Mouse (Mus musculus) heart, embryonic 16.5 days (tissue): ENCODE data around the gene Gabra6. TPM values are rescaled to one million over a fixed set of nuclear protein-coding genes. Genes with fewer than 3 reads are reported as not detected.

ENCODE experiments used
- ATAC-seq: fragments of 200-750 bp; cut with Nextera tagmentation; replicated peaks from 2 replicates; pipeline ENCODE4 v1.8.0; 2017; ENCODE audit warnings: moderate number of reproducible peaks; ENCODE audit not compliant: insufficient read depth, low FRiP score; ENCODE audit errors: extremely low read depth
- H3K27ac ChIP-seq: fragments of 300-500 bp; sonication (generic); 2 replicates; pipeline ENCODE4 v1.5.1; 2014; ENCODE audit warnings: mild to moderate bottlenecking, low read length, control low read depth, moderate library complexity
- H3K27me3 ChIP-seq: fragments of 300-500 bp; sonication (generic); 2 replicates; pipeline ENCODE4 v1.6.1; 2014; ENCODE audit warnings: low read length, mixed read lengths; ENCODE audit not compliant: control insufficient read depth, insufficient read depth
- H3K36me3 ChIP-seq: fragments of 300-500 bp; sonication (generic); 2 replicates; pipeline ENCODE4 v1.6.1; 2014; ENCODE audit not compliant: control insufficient read depth, insufficient read depth
- H3K4me1 ChIP-seq: fragments of 300-500 bp; sonication (generic); 2 replicates; pipeline ENCODE4 v1.6.1; 2014; ENCODE audit warnings: low read length, mixed read lengths; ENCODE audit not compliant: control insufficient read depth, insufficient read depth
- H3K4me2 ChIP-seq: fragments of 300-500 bp; sonication (generic); 2 replicates; pipeline ENCODE4 v1.6.1; 2014; ENCODE audit warnings: low read depth, mild to moderate bottlenecking, control low read depth, low read length
- H3K4me3 ChIP-seq: fragments of 300-500 bp; sonication (generic); 2 replicates; pipeline ENCODE4 v1.5.1; 2014; ENCODE audit warnings: mild to moderate bottlenecking, control low read depth, low read length
- H3K9ac ChIP-seq: fragments of 300-500 bp; sonication (generic); 2 replicates; pipeline ENCODE4 v1.6.1; 2014; ENCODE audit warnings: low read length, control low read depth
- H3K9me3 ChIP-seq: fragments of 300-500 bp; sonication (generic); replicated peaks from 2 replicates; pipeline ENCODE4 v1.6.1; 2016; ENCODE audit warnings: low read length; ENCODE audit not compliant: control insufficient read depth
- WGBS: fragments of 180-500 bp; shearing (Covaris S2); extraction: QIAGEN DNeasy Blood & Tissue Kit; methylation state at CpG from one replicate; pipeline ENCODE4 v1.1.7; 2014; 5-methylcytosine and 5-hydroxymethylcytosine counted together
- polyA plus RNA-seq: library from polyadenylated mRNA; unstranded; fragments of >200 nt; fragmentation: Nextera tagmentation; extraction: Ambion mirVana; gene quantifications from 2 replicates; pipeline ENCODE4 v1.2.1, GENCODE M21; 2015

Gene Gabra6
- polyA plus RNA-seq: not detected in 2 replicates

DNA sequence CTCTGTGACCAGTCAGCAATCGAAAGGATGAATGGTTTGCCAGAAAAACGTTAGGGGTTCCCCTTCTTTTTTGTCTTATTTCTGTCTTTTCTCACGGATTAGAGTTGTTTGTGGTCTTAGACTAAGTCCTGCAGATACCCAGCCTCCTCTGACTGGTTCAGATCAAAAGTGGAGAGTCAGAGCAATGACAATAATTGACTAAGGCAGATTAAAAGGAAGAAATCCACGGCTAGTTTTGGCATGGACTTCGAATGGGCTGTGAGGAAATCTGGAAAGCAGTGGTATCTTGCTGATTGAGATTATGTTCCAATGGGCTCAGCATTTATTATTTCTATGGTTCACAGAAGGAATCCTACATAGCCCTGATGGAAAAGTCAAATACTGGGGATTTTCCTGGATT, at the start of gene Gabra6:
Gene Gabra6, minus strand, starts transcription at position 191 of the 400 bp plus-strand sequence.
- H3K27ac ChIP-seq: no peak within 1 kb of the TSS
- H3K4me3 ChIP-seq: no peak within 1 kb of the TSS
- 46% methylated on average over 5 of the region's 5 CpGs for WGBS
- H3K4me2 ChIP-seq: no peak within 1 kb of the TSS
- H3K4me1 ChIP-seq: no peaks in the 10 kb centered on the region
- no peaks in the 10 kb centered on the region for H3K27me3 ChIP-seq
- no peak for ATAC-seq
- H3K36me3 ChIP-seq: no peaks in the 10 kb centered on the region
- H3K9ac ChIP-seq: no peak within 1 kb of the TSS
- no peaks in the 10 kb centered on the region for H3K9me3 ChIP-seq

DNA sequence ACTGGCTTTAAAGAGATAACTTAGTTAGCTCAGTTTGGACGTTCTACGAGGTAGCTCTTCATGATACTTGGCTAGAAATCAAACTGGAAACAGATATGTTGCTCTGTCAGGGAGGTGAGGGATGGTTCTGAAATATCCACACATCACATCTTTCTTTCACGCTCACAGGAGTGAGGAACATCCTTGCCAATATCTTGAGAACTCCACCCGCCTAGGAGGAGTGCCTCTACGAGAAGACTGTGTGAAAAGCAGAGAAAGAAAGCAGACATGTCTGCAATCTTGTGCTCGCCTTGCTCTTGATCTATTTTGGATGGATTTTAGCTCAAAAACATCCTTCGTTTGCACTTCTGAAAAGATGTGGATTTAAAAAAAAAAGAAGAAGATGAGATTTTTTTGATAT, 44.7 kb upstream of the Gabra6 start:
- H3K9ac ChIP-seq: no peak overlapping the region
- H3K4me3 ChIP-seq: no peak overlapping the region
- H3K36me3 ChIP-seq: no peaks in the 10 kb centered on the region
- no peaks in the 10 kb centered on the region for H3K4me1 ChIP-seq
- 60% methylated on average over 7 of the region's 7 CpGs for WGBS
- no peak overlapping the region for H3K4me2 ChIP-seq
- no peak overlapping the region for H3K27ac ChIP-seq
- ATAC-seq: no peak
- no peaks in the 10 kb centered on the region for H3K9me3 ChIP-seq
- H3K27me3 ChIP-seq: no peaks in the 10 kb centered on the region

DNA sequence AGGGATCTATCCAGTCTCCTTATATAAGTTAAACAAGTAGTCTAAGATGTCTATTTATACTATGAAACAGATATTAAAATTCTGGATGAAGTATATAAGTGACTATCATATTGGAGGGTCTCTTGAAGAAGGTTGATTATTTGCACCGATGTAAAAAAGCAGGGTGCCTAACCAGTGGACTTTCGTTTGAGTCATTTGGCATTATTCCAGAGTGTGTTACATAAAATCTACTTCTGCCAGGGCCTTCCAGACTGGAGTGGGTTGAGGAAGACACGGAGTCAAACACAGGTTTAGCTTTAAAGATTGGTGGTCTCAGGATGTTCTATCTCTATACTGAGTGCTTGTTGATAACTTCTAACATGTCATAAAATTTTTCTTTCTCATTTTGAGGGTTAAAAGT, 11.2 kb upstream of the Gabra6 start:
- H3K4me3 ChIP-seq: no peak overlapping the region

DNA sequence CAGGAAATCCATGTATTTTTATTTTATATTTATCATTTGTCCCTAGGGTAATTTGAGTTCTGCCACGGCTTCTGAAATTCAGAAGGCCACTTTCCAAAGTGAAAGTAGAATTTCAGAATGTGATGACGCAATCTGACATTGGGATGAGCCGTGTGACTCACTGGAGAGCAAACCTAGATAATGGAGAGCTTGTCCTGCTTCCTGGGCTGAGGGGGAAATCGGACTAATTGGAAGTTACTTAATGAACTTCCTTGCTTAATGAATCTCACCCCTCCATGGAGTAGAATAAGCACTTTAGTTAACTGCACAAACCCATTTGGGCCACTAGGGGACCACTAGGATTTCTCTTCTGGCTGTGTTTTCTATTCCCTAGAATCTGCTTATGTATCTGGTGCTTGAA, 5.4 kb upstream of the Gabra6 start:
- Histone ChIP-seq H3K4me1 (no peaks in the 10 kb centered on the region), H3K36me3 (no peaks in the 10 kb centered on the region), H3K9ac (no peak overlapping the region), H3K27me3 (no peaks in the 10 kb centered on the region), H3K4me3 (no peak overlapping the region), H3K27ac (no peak overlapping the region), H3K4me2 (no peak overlapping the region), H3K9me3 (no peaks in the 10 kb centered on the region)
- WGBS: 55% methylated on average over 4 of the region's 4 CpGs
- no peak for ATAC-seq

More for the DNA sequence above, 11.2 kb upstream of the Gabra6 start:
- no peak overlapping the region for H3K9ac ChIP-seq
- no peaks in the 10 kb centered on the region for H3K9me3 ChIP-seq
- 76% methylated on average over 3 of the region's 3 CpGs for WGBS
- H3K36me3 ChIP-seq: no peaks in the 10 kb centered on the region
- no peak overlapping the region for H3K4me2 ChIP-seq
- no peaks in the 10 kb centered on the region for H3K27me3 ChIP-seq
- H3K4me1 ChIP-seq: no peaks in the 10 kb centered on the region
- no peak for ATAC-seq
- H3K27ac ChIP-seq: no peak overlapping the region

DNA sequence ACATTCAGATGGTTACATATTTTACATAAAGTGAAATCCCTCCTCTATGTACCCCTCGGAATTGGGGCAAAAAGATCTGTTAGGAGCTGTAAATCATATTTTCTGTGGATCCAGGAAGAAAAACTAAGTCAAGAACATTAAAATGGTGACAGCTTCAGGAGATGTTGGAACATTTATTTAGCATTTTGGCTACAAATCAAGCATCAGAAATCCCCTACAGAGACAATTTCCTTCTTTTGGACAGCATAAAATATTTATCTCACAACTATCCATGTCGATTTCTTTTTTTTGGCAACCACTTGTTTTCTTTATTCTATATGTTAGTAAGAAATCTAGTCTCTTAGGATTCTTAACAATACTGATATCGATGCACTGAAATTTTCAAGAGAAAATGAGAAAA, 688 bp upstream of the Gabra6 start:
- Histone ChIP-seq H3K27ac (no peak overlapping the region), H3K4me2 (no peak overlapping the region), H3K9me3 (no peaks in the 10 kb centered on the region), H3K27me3 (no peaks in the 10 kb centered on the region), H3K4me1 (no peaks in the 10 kb centered on the region), H3K9ac (no peak overlapping the region), H3K4me3 (no peak overlapping the region), H3K36me3 (no peaks in the 10 kb centered on the region)
- ATAC-seq: no peak
- 62% methylated on average over 3 of the region's 3 CpGs for WGBS

DNA sequence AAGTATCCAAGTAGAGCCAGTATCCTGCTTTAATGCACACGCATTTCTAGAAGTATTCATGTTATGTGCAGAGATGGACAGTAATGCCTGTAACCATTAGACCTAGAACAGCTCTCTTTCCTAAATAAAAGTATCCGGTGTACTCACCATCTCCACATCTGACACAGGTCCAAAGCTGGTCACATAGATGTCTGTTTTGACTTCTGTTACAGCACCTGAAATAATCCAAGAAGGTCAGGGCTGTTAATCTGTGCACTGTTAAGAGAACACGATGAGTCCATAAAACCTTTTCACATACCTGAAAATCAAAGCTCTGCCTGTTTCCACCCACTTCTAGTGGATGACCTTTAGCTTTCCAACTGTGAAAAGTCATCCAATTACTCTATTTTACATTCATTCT, 1.4 kb downstream of the Gabra6 start:
- ATAC-seq: no peak
- Histone ChIP-seq H3K4me3 (no peak overlapping the region), H3K4me1 (no peaks in the 10 kb centered on the region), H3K27me3 (no peaks in the 10 kb centered on the region), H3K27ac (no peak overlapping the region), H3K9ac (no peak overlapping the region), H3K9me3 (no peaks in the 10 kb centered on the region), H3K4me2 (no peak overlapping the region), H3K36me3 (no peaks in the 10 kb centered on the region)
- 82% methylated on average over 3 of the region's 3 CpGs for WGBS

DNA sequence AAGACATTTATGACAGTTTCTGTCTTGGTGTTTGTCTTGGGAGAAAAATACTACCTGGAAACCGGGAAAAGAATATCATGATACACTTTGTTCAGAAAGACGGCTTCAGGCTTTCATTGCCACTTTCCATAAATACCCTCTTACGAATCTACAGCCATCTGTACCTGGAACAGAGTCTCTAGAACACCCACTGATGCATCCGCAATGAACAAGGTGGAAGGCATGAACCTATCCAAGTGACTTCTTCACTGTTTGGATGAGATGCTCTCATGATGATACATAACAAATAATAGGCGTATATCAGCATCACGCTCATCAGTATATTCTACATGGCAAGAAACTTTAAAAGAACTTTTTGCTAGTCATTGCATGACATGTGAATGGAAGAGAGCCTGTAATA, 1.8 kb downstream of the Gabra6 start:
- Histone ChIP-seq H3K27me3 (no peaks in the 10 kb centered on the region), H3K27ac (no peak overlapping the region), H3K36me3 (no peaks in the 10 kb centered on the region), H3K4me3 (no peak overlapping the region), H3K4me2 (no peak overlapping the region), H3K4me1 (no peaks in the 10 kb centered on the region), H3K9me3 (no peaks in the 10 kb centered on the region), H3K9ac (no peak overlapping the region)
- no peak for ATAC-seq
- WGBS: 84% methylated on average over 6 of the region's 6 CpGs

DNA sequence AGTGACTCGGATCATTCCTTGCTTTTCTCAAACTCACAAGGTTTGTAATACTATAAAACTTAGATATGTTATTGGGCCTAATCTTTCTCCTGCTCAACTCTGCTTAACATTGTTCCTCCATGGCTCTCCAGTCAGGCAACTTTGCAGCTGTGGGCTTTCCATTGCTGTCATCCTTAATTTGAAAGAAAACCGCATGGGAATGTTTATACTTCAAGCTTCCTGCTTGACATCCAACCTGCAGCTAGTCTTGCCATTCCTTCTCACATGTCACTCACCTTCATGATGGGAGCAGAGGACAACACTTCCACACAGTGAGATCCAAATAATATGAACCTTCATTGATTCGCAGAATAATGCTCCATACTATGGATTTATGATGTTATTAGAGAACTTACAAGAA, 2.9 kb downstream of the Gabra6 start:
- no peaks in the 10 kb centered on the region for H3K36me3 ChIP-seq
- H3K4me1 ChIP-seq: no peaks in the 10 kb centered on the region
- H3K4me3 ChIP-seq: no peak overlapping the region
- ATAC-seq: no peak
- H3K4me2 ChIP-seq: no peak overlapping the region
- WGBS: 69% methylated on average over 3 of the region's 3 CpGs
- no peak overlapping the region for H3K27ac ChIP-seq
- H3K9ac ChIP-seq: no peak overlapping the region
- H3K9me3 ChIP-seq: no peaks in the 10 kb centered on the region
- no peaks in the 10 kb centered on the region for H3K27me3 ChIP-seq

DNA sequence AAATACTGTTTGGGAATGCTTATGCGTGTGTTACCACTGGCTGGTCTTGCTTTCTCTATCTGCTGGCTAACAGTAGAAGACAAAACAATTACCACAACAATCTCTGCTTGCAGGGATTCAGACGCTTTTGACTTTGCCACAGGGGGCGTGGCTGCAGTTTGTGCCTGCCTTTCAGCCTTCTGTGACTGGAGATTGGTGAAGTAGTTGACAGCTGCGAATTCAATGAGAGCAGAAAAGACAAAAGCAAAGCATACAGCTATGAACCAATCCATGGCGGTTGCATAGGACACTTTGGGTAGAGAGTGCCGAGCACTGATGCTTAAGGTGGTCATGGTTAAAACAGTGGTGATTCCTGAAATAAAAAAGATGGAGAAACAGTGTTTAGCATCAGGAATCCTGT, 6.0 kb downstream of the Gabra6 start:
- ATAC-seq: no peak
- H3K4me3 ChIP-seq: no peak overlapping the region
- no peaks in the 10 kb centered on the region for H3K36me3 ChIP-seq
- H3K9ac ChIP-seq: no peak overlapping the region
- 14% methylated on average over 6 of the region's 6 CpGs for WGBS
- no peak overlapping the region for H3K27ac ChIP-seq
- no peak overlapping the region for H3K4me2 ChIP-seq
- no peaks in the 10 kb centered on the region for H3K9me3 ChIP-seq
- no peaks in the 10 kb centered on the region for H3K4me1 ChIP-seq
- no peaks in the 10 kb centered on the region for H3K27me3 ChIP-seq

DNA sequence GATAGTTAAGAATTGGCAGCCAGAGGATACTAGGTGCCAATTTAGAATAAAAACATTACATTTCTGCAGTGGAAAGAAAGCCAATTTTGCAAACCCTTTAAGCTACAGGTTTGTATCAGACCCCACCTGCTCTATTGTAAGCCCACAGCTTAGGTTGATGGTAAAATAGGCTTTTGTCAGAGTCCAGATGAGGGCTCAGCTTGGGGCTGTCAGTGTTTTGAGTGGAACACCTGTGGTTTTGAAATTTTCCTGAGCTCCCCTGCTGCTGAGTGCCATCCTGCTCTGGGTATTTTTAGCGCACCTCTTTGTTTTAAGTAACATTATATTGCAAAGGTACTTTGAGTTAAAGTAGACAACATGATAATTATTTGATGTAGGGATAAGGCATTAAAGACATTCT, 10.0 kb downstream of the Gabra6 start:
- Histone ChIP-seq H3K4me1 (no peaks in the 10 kb centered on the region), H3K9me3 (no peaks in the 10 kb centered on the region), H3K36me3 (no peaks in the 10 kb centered on the region), H3K4me3 (no peak overlapping the region), H3K9ac (no peak overlapping the region), H3K27ac (no peak overlapping the region), H3K4me2 (no peak overlapping the region), H3K27me3 (no peaks in the 10 kb centered on the region)
- 59% methylated on average over 1 of the region's 1 CpGs for WGBS
- no peak for ATAC-seq
